Mouse (Mus musculus): ENCODE measurements around the gene Mcm2. TPM values are rescaled to one million over a fixed set of nuclear protein-coding genes. Genes with fewer than 3 reads are reported as not detected.

The Mcm2 gene
- polyA plus RNA-seq, 1 experiment, result 42.3 TPM

DNA sequence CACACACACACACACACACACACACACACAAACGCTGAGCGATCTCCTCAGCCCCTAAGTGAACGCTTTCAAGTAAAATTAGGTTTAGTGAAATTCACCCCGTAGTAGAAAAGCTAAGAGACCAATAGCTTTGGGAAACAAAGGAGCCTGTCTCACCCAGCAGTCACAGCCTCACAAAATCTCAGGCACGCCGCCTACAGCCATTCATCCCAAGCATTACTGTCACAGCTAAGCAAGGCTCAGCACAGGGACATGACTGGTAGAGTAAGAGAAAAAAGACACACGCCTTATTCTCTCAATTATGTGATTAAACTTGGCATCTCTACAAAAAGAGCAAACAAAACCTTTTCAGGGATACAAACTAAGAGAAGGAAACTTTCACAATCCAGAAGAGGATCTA, 17.2 kb downstream of the Mcm2 start:
- TF ChIP-seq POLR2A (IDR thresholded peaks at IDR 0.05; ENCODE audit: low read depth, low read length) (no peak), CTCF (IDR thresholded peaks at IDR 0.05; ENCODE audit: borderline replicate concordance, insufficient read depth, low read length) (no peak)
- Histone ChIP-seq H3K4me1 (ENCODE audit: control insufficient read depth, insufficient read depth, low read length) (no peaks in the 10 kb centered on the region), H3K27ac (ENCODE audit: insufficient read depth, low read length) (no peak overlapping the region), H3K4me3 (ENCODE audit: insufficient read depth, low read length) (no peak overlapping the region)

DNA sequence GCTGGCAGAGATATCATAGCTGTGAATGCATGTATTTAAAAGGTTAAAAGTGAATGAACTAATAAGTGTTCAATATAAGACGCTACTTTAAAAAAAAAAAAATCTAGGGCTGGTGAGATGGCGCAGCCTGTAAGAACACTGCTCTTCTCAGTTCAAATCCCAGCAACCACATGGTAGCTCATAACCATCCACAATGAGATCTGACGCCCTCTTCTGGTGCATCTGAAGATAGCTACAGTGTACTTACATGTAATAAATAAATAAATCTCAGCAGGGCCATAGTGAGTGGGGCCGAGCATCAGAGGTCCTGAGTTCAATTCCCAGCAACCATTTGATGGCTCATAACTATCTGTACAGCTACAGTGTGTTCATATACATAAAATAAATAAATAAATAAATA, 19.1 kb downstream of the Mcm2 start:
- Histone ChIP-seq H3K4me1 (ENCODE audit: control insufficient read depth, insufficient read depth, low read length) (no peaks in the 10 kb centered on the region), H3K4me3 (ENCODE audit: insufficient read depth, low read length) (no peak overlapping the region), H3K27ac (ENCODE audit: insufficient read depth, low read length) (no peak overlapping the region)
- TF ChIP-seq POLR2A (IDR thresholded peaks at IDR 0.05; ENCODE audit: low read depth, low read length), result no peak
- TF ChIP-seq CTCF (IDR thresholded peaks at IDR 0.05; ENCODE audit: borderline replicate concordance, insufficient read depth, low read length), result no peak

DNA sequence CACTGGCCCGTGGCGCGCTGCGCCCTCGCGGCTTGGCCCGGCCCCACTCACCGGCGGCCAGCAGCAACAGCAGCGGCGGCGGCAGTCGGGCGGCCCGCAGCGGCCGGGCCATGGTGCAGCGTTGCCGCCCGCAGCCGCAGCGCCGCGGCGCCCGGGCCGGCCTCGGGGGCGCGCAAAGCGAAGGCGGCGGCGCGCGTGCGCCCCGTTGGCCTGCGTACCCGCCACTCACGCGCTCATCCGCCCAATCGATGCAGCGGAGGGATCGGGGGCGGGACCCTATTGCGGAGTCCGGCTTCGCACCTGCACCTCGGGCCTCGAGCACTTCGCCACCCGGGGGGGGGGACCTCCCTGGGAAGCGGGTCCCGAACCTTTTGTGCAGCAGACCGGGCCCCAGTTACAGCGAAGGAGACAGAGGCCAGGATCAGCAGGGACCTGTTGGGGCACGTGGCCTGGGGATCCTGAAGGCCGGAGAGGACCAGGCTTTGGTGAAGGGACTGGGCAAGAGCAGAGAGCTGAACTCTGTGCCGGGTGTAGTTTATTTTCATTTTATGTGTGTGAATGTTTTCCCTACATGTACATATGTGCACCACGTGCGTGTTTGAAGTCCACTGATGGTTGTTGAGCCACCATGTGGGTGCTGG, 23.6 kb downstream of the Mcm2 start, which contains the start of gene Podxl2:
Podxl2 (minus strand) TSS at position 177 of the 641 bp plus-strand sequence.
- peak within 1 kb of the TSS; percentile 25 for H3K4me3 ChIP-seq (ENCODE audit: insufficient read depth, low read length)
- peak; percentile 35; the same call in 1 of the 2 replicates for TF ChIP-seq POLR2A (IDR thresholded peaks at IDR 0.05; ENCODE audit: low read depth, low read length)
- no peak for TF ChIP-seq CTCF (IDR thresholded peaks at IDR 0.05; ENCODE audit: borderline replicate concordance, insufficient read depth, low read length)
- no peak within 1 kb of the TSS for H3K27ac ChIP-seq (ENCODE audit: insufficient read depth, low read length)
- peaks cover 7% of the 10 kb centered on the region for H3K4me1 ChIP-seq (ENCODE audit: control insufficient read depth, insufficient read depth, low read length)

DNA sequence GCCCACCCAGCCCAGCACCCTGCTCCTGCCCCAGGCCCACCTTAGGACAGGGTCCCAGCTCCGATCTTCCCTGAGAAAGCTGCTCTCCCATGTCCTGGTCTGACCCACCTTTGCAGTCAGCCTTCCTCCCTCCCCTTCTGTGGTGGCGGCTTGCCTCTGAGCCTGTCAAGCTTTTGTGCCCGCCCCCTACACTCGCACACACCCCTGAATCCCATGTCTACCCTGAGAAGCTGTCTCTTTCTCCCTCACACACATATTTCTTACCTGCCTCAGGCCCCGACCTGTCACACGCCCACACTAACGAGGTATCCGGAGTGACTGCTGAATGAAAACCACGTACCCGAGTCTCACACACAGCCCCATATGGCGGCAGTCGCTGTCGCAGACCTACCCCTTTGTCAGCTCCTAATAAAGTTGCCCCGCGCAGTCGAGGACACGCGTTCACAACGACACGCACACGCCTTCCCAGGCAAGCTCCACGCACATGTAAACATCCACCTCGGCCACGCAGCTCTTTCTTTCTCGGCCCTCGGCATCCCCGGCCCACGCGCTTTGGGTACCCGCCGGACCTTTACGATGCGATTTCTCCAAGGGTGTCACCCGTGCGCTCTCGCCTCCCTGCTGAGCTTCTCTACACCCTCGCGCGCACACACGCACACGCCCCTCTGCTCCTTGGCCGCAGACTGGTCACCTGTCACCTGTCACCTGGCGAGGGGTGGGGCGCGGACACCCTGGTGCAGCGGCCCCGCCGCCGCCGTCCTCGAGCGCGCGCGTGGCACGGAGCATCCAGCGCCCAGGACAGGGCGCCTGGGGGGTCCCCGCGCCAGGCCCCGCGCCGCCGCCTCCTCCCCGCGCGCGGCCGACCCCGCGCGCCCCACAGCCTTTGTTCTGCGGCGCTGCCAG, 24.4 kb downstream of the Mcm2 start:
- TF ChIP-seq POLR2A (IDR thresholded peaks at IDR 0.05; ENCODE audit: low read depth, low read length), result no peak
- no peak for TF ChIP-seq CTCF (IDR thresholded peaks at IDR 0.05; ENCODE audit: borderline replicate concordance, insufficient read depth, low read length)
- Histone ChIP-seq H3K4me3 (ENCODE audit: insufficient read depth, low read length) (peak overlapping the region; percentile 25), H3K27ac (ENCODE audit: insufficient read depth, low read length) (no peak overlapping the region)

DNA sequence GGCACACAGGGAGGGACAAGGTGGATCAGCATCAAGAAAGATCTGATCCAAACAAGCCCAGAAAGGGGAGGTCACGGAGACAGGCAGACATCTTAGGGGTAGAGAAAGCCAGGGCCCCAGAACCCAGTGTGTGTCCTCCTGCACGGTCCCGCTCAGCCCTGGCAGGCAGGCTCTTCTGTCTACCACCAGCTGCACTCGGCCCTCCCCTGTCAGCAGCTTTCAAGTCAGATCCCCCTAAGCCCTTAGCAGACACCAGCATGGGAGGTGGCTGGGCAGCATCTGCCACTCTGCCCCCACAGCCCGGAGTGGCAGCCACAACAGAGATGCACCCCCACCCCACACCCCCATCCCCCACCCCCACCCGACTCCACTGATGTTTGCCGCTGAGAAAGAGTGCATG, 25.8 kb downstream of the Mcm2 start:
- TF ChIP-seq CTCF (IDR thresholded peaks at IDR 0.05; ENCODE audit: borderline replicate concordance, insufficient read depth, low read length), result no peak
- Histone ChIP-seq H3K27ac (ENCODE audit: insufficient read depth, low read length) (no peak overlapping the region), H3K4me3 (ENCODE audit: insufficient read depth, low read length) (no peak overlapping the region), H3K4me1 (ENCODE audit: control insufficient read depth, insufficient read depth, low read length) (peaks cover 11% of the 10 kb centered on the region)

More for the DNA sequence above, 24.4 kb downstream of the Mcm2 start:
- peaks cover 11% of the 10 kb centered on the region for H3K4me1 ChIP-seq (ENCODE audit: control insufficient read depth, insufficient read depth, low read length)

DNA sequence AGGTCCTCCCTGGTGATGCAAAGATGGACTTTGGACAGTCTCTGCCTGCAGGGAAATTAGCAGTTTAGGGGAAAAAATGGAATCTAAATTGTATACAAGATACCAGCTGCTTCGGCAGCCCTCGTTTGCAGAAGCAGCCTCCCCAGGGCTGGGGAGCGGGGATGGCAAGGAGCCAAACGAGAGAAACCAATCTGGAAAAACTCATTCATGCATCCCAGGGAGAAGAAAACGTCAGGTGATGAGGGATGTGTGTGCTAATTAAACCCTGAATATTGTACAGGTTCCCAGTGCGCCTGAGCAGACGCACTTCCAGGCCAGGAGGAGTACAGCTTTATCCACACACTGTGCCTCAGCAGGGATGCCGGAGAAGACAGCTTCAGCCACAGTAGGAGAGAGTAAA, 27.0 kb downstream of the Mcm2 start:
- no peak for TF ChIP-seq CTCF (IDR thresholded peaks at IDR 0.05; ENCODE audit: borderline replicate concordance, insufficient read depth, low read length)
- TF ChIP-seq POLR2A (IDR thresholded peaks at IDR 0.05; ENCODE audit: low read depth, low read length), result no peak
- peaks cover 11% of the 10 kb centered on the region for H3K4me1 ChIP-seq (ENCODE audit: control insufficient read depth, insufficient read depth, low read length)
- H3K27ac ChIP-seq (ENCODE audit: insufficient read depth, low read length), result no peak overlapping the region
- no peak overlapping the region for H3K4me3 ChIP-seq (ENCODE audit: insufficient read depth, low read length)

DNA sequence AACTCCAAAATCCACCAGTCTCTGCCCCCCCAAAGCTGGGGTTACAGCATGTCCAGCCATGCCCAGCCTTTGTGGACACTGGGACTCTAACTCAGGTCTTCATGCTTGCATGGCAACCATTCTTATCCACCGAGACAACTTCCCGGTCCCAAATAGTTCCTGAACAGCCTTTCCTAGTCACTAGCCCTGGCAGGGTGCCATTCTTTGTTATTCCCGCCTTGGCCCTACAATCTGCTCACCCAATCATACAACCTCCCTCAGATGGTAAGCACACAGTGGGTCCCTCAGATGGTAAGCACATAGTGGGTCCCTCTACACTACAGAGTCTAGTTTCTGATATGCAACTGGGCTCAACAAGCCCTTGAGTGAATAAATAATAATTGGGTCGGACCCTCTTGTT, 28.0 kb downstream of the Mcm2 start:
- TF ChIP-seq CTCF (IDR thresholded peaks at IDR 0.05; ENCODE audit: borderline replicate concordance, insufficient read depth, low read length) (no peak), POLR2A (IDR thresholded peaks at IDR 0.05; ENCODE audit: low read depth, low read length) (no peak)
- Histone ChIP-seq H3K4me3 (ENCODE audit: insufficient read depth, low read length) (no peak overlapping the region), H3K27ac (ENCODE audit: insufficient read depth, low read length) (no peak overlapping the region), H3K4me1 (ENCODE audit: control insufficient read depth, insufficient read depth, low read length) (peaks cover 11% of the 10 kb centered on the region)

DNA sequence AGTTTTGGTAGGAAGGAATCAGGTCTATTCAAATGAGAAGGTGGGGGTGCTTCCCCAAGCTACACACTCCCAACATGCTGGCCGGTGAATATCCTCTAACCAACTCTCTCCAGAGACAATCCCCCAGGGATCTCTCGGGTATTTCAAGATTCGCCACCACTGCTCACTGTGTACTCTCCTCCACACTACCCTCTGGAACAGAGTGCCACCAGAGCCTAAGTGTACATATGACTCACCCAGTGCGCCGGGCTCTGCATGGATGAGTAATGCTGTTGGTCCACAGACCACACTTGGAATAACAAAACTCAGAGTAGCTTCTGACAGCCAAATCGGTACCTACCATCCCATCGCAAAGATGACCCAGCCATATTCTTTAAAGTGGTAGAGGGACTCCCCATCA, 29.1 kb downstream of the Mcm2 start:
- Histone ChIP-seq H3K4me1 (ENCODE audit: control insufficient read depth, insufficient read depth, low read length) (peaks cover 11% of the 10 kb centered on the region), H3K4me3 (ENCODE audit: insufficient read depth, low read length) (no peak overlapping the region), H3K27ac (ENCODE audit: insufficient read depth, low read length) (no peak overlapping the region)
- TF ChIP-seq POLR2A (IDR thresholded peaks at IDR 0.05; ENCODE audit: low read depth, low read length) (no peak), CTCF (IDR thresholded peaks at IDR 0.05; ENCODE audit: borderline replicate concordance, insufficient read depth, low read length) (no peak)

DNA sequence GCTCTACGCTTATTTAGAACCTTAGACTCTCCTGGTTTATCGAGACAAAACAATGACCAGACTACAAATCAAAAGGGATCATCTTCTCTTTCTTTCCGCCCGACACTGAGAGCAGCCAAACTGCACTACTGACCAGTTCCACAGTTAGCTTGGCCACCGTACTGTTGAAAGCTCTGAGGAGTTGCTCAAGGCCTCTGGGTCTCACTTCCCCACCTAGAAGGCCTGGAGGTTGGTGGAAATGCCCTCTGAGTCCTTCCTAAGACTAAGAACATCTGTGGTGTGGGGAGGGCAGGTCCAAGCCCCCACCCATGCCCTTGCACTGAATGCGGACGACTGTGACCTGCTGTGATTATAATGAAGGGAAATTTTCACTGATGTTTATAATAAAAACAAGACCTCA, 32.9 kb downstream of the Mcm2 start:
- TF ChIP-seq CTCF (IDR thresholded peaks at IDR 0.05; ENCODE audit: borderline replicate concordance, insufficient read depth, low read length), result no peak
- no peak for TF ChIP-seq POLR2A (IDR thresholded peaks at IDR 0.05; ENCODE audit: low read depth, low read length)
- peaks cover 11% of the 10 kb centered on the region for H3K4me1 ChIP-seq (ENCODE audit: control insufficient read depth, insufficient read depth, low read length)
- no peak overlapping the region for H3K4me3 ChIP-seq (ENCODE audit: insufficient read depth, low read length)
- no peak overlapping the region for H3K27ac ChIP-seq (ENCODE audit: insufficient read depth, low read length)

DNA sequence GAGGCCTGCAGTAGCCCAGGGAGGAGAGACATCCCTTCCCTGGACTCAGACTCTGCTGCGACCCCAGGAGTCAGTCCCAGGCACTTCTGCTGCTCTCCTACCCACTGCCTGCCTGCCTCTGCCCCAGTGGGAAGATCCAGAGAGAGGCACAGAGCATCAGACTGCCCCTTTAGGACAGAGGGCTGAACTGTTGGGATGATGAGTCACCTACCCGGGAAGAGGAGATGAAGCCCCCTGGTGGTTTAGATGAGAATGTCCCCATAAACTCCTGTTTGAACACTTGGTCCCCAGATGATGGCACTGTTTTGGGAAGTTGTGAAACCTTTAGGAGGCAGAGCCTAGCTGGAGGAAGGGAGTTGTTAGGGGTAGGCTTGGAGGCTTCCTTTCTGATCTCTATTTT, 37.7 kb downstream of the Mcm2 start:
- no peaks in the 10 kb centered on the region for H3K4me1 ChIP-seq (ENCODE audit: control insufficient read depth, insufficient read depth, low read length)
- no peak overlapping the region for H3K4me3 ChIP-seq (ENCODE audit: insufficient read depth, low read length)
- TF ChIP-seq CTCF (IDR thresholded peaks at IDR 0.05; ENCODE audit: borderline replicate concordance, insufficient read depth, low read length) (peak; percentile 35; the same call in 1 of the 2 replicates), POLR2A (IDR thresholded peaks at IDR 0.05; ENCODE audit: low read depth, low read length) (no peak)
- H3K27ac ChIP-seq (ENCODE audit: insufficient read depth, low read length), result no peak overlapping the region
